Mouse (Mus musculus) megakaryocyte, embryonic 14.5 days (primary cell): ENCODE data around the gene Ltk. TPM values are rescaled to one million over a fixed set of nuclear protein-coding genes. Genes with fewer than 3 reads are reported as not detected.

Experiments used
- H3K27me3 ChIP-seq: replicated peaks from 2 replicates; pipeline ENCODE3; 2012; ENCODE audit warnings: inconsistent platforms
- H3K36me3 ChIP-seq: replicated peaks from 2 replicates; pipeline ENCODE3; 2012; ENCODE audit warnings: low read length, inconsistent platforms, mixed read lengths
- H3K4me1 ChIP-seq: 2 replicates; pipeline ENCODE4 v1.6.1; 2012; ENCODE audit warnings: inconsistent platforms
- H3K4me3 ChIP-seq: replicated peaks from 2 replicates; pipeline ENCODE3; 2012; ENCODE audit warnings: moderate library complexity, mild to moderate bottlenecking, inconsistent platforms
- H3K9me3 ChIP-seq: 2 replicates; pipeline ENCODE4 v1.6.1; 2012; ENCODE audit warnings: inconsistent platforms
- FLI1 ChIP-seq: IDR thresholded peaks from 2 replicates; pipeline ENCODE4 v1.6.1; 2012; ENCODE audit warnings: low read length, inconsistent platforms, mixed read lengths
- GATA1 ChIP-seq: IDR thresholded peaks from 3 replicates; pipeline ENCODE4 v1.6.1; 2012; ENCODE audit warnings: mixed read lengths, low read length, inconsistent platforms, borderline replicate concordance
- polyA plus RNA-seq: library from polyadenylated mRNA; stranded (reverse); fragments of >175 nt; gene quantifications from 2 replicates; pipeline ENCODE4 v1.2.3, GENCODE M21; 2012; ENCODE audit warnings: low replicate concordance; ENCODE audit not compliant: insufficient read depth

Ltk gene
- polyA plus RNA-seq, 1 experiment = 0.25 TPM

DNA sequence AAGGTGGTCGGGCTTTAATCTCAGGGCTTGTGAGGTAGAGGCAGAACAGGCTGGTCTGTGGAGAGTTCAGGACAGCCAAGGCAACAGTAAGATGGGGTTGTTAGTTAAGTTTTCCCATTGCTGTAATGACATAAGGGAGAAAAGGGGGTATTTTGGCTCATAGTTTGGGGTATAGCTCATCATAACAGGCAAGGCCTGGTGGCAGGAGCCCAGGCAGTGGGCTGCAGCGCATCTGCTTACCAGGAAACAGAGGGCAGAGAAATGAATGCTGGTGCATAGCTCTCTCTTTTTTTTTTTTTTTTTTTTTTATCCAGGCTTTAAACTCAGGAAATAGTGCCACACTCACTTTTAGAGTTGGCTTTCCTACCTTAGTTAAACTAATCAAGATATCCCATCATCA, 57.1 kb downstream of the Ltk start:
- Histone ChIP-seq H3K4me3 (no peak overlapping the region), H3K36me3 (peaks cover 79% of the 10 kb centered on the region)
- TF ChIP-seq GATA1 (no peak), FLI1 (no peak)

More for the DNA sequence above, 57.1 kb downstream of the Ltk start:
- Histone ChIP-seq H3K9me3 (no peaks in the 10 kb centered on the region), H3K4me1 (peaks cover 21% of the 10 kb centered on the region; the same call in 1 of the 2 replicates), H3K27me3 (no peaks in the 10 kb centered on the region)

Other genes with a start within 250 kb of the Ltk start
- 0.01 TPM in 1 of 2 replicates, not detected in the other for gene Exd1, start 212.8 kb downstream of the Ltk start, polyA plus RNA-seq
- 9.7 and 15.1 TPM in 2 replicates for gene Chp1, start 212.7 kb downstream of the Ltk start, polyA plus RNA-seq
- gene Nusap1, start 142.1 kb downstream of the Ltk start, polyA plus RNA-seq = 1.3 TPM in 1 of 2 replicates, not detected in the other
- gene Oip5, start 142.0 kb downstream of the Ltk start, polyA plus RNA-seq = 4.8 TPM in 1 of 2 replicates, not detected in the other
- 1.1 and 1.6 TPM in 2 replicates for gene Ndufaf1, start 97.6 kb downstream of the Ltk start, polyA plus RNA-seq
- 19.2 and 81.2 TPM in 2 replicates for gene Rtf1, start 85.4 kb downstream of the Ltk start, polyA plus RNA-seq
- gene Itpka, start 18.1 kb downstream of the Ltk start, polyA plus RNA-seq = 0.04 and 1.9 TPM in 2 replicates
- 8.7 and 9.1 TPM in 2 replicates for gene Rpap1, start 27.1 kb upstream of the Ltk start, polyA plus RNA-seq
- gene Tyro3, start 37.3 kb upstream of the Ltk start, polyA plus RNA-seq = 0.64 TPM in 1 of 2 replicates, not detected in the other
- gene Mga, start 136.8 kb upstream of the Ltk start, polyA plus RNA-seq = 0.28 and 1.3 TPM in 2 replicates
- 0.82 TPM in 1 of 2 replicates, not detected in the other for gene Mapkbp1, start 212.3 kb upstream of the Ltk start, polyA plus RNA-seq